Mouse (Mus musculus) kidney, embryonic 14.5 days (tissue): ENCODE results near the gene Hsd17b3. TPM values are rescaled to one million over a fixed set of nuclear protein-coding genes. Genes with fewer than 3 reads are reported as not detected.
"Not testable (repeated sequence)": the region's sequence is repeated elsewhere in the genome, so short reads cannot be mapped to it uniquely, and the experiment has no call there.

ENCODE experiments used
- ATAC-seq: fragments of 200-750 bp; cut with Nextera tagmentation; 2 replicates; pipeline ENCODE4 v1.8.0; 2017; ENCODE audit warnings: moderate number of reproducible peaks, mild to moderate bottlenecking, moderate TSS enrichment, moderate library complexity; ENCODE audit not compliant: low FRiP score, low TSS enrichment
- H3K27ac ChIP-seq: fragments of 300-500 bp; sonication (generic); 2 replicates; pipeline ENCODE4 v1.5.1; 2014; ENCODE audit warnings: low read depth, mild to moderate bottlenecking, low read length, moderate library complexity, mixed read lengths
- H3K27me3 ChIP-seq: fragments of 300-500 bp; sonication (generic); 2 replicates; pipeline ENCODE4 v1.6.1; 2014; ENCODE audit warnings: mild to moderate bottlenecking, low read length; ENCODE audit not compliant: control insufficient read depth, insufficient read depth
- H3K36me3 ChIP-seq: fragments of 300-500 bp; sonication (generic); 2 replicates; pipeline ENCODE4 v1.6.1; 2014; ENCODE audit warnings: low read length, mixed read lengths; ENCODE audit not compliant: control insufficient read depth, insufficient read depth
- H3K4me1 ChIP-seq: fragments of 300-500 bp; sonication (generic); 2 replicates; pipeline ENCODE4 v1.6.1; 2014; ENCODE audit warnings: low read length, mixed read lengths; ENCODE audit not compliant: control insufficient read depth, insufficient read depth
- H3K4me2 ChIP-seq: fragments of 300-500 bp; sonication (generic); replicated peaks from 2 replicates; pipeline ENCODE4 v1.6.1; 2014; ENCODE audit warnings: low read depth, mild to moderate bottlenecking, low read length
- H3K4me3 ChIP-seq: fragments of 300-500 bp; sonication (generic); 2 replicates; pipeline ENCODE4 v1.5.1; 2014; ENCODE audit warnings: mild to moderate bottlenecking, low read length
- H3K9ac ChIP-seq: fragments of 300-500 bp; sonication (generic); 2 replicates; pipeline ENCODE4 v1.6.1; 2014; ENCODE audit warnings: low read depth, mild to moderate bottlenecking, low read length, moderate library complexity
- H3K9me3 ChIP-seq: fragments of 300-500 bp; sonication (generic); 2 replicates; pipeline ENCODE4 v1.6.1; 2016; ENCODE audit warnings: low read length; ENCODE audit not compliant: control insufficient read depth
- WGBS: fragments of 180-500 bp; shearing (Covaris S2); extraction: QIAGEN DNeasy Blood & Tissue Kit; methylation state at CpG from one replicate; pipeline ENCODE4 v1.1.7; 2014; 5-methylcytosine and 5-hydroxymethylcytosine counted together
- polyA plus RNA-seq: library from polyadenylated mRNA; unstranded; fragments of >200 nt; fragmentation: Nextera tagmentation; extraction: Ambion mirVana; gene quantifications from 2 replicates; pipeline ENCODE4 v1.2.1, GENCODE M21; 2014

The Hsd17b3 gene
- polyA plus RNA-seq, 1 experiment from 2014 or later, result not detected

- H3K27me3 ChIP-seq, result no peaks in the 10 kb centered on the region
- ATAC-seq, result 0 out of 2 replicates have a peak, but pooled peaks have one; percentile 44
- H3K4me1 ChIP-seq, result peaks cover 6% of the 10 kb centered on the region; the same call in 1 of the 2 replicates
- H3K4me3 ChIP-seq, result no peak overlapping the region
- H3K9me3 ChIP-seq, result no peaks in the 10 kb centered on the region
- no peak overlapping the region for H3K9ac ChIP-seq
- peak overlapping the region; percentile 67; the same call in 1 of the 2 replicates for H3K27ac ChIP-seq
- H3K36me3 ChIP-seq, result no peaks in the 10 kb centered on the region
- 9% methylated on average over 3 of the region's 3 CpGs for WGBS
- H3K4me2 ChIP-seq, result no peak overlapping the region
Observed at GRCm38 (mm10) chr13:64066653-64067052, 22.4 kb downstream of the Hsd17b3 start.

- no peaks in the 10 kb centered on the region for H3K27me3 ChIP-seq
- no peak overlapping the region for H3K4me3 ChIP-seq
- no peaks in the 10 kb centered on the region for H3K9me3 ChIP-seq
- no peak overlapping the region for H3K9ac ChIP-seq
- peaks cover 6% of the 10 kb centered on the region; the same call in 1 of the 2 replicates for H3K4me1 ChIP-seq
- no peak overlapping the region for H3K27ac ChIP-seq
- no peaks in the 10 kb centered on the region for H3K36me3 ChIP-seq
- no peak overlapping the region for H3K4me2 ChIP-seq
- no peak for ATAC-seq
Observed at GRCm38 (mm10) chr13:64064276-64064675, 24.8 kb downstream of the Hsd17b3 start.

GRCm38 (mm10) chr13:64060935-64061506 lies 28.0 kb downstream of the Hsd17b3 start:
- no peaks in the 10 kb centered on the region for H3K27me3 ChIP-seq
- H3K9ac ChIP-seq, result no peak overlapping the region
- H3K4me3 ChIP-seq, result no peak overlapping the region
- WGBS, result 88% methylated on average over 5 of the region's 5 CpGs
- no peaks in the 10 kb centered on the region for H3K9me3 ChIP-seq
- no peak overlapping the region for H3K27ac ChIP-seq
- no peaks in the 10 kb centered on the region for H3K36me3 ChIP-seq
- H3K4me1 ChIP-seq, result no peaks in the 10 kb centered on the region
- no peak for ATAC-seq
- no peak overlapping the region for H3K4me2 ChIP-seq

- ATAC-seq, result peak; percentile 82
Observed at GRCm38 (mm10) chr13:64053959-64054358, 35.1 kb downstream of the Hsd17b3 start.

GRCm38 (mm10) chr13:64052281-64052680 lies 36.7 kb downstream of the Hsd17b3 start:
- not testable (repeated sequence) for H3K9me3 ChIP-seq, H3K27ac ChIP-seq, ATAC-seq, H3K4me2 ChIP-seq, H3K36me3 ChIP-seq, H3K4me3 ChIP-seq, H3K4me1 ChIP-seq, H3K27me3 ChIP-seq, H3K9ac ChIP-seq
- 78% methylated on average over 2 of the region's 2 CpGs for WGBS

More at GRCm38 (mm10) chr13:64053959-64054358, 35.1 kb downstream of the Hsd17b3 start:
- Histone ChIP-seq H3K9me3 (peaks cover 10% of the 10 kb centered on the region), H3K36me3 (no peaks in the 10 kb centered on the region), H3K27ac (no peak overlapping the region), H3K27me3 (no peaks in the 10 kb centered on the region), H3K9ac (no peak overlapping the region), H3K4me2 (no peak overlapping the region), H3K4me1 (no peaks in the 10 kb centered on the region), H3K4me3 (no peak overlapping the region)
- 26% methylated on average over 1 of the region's 1 CpGs for WGBS

- peaks cover 10% of the 10 kb centered on the region for H3K9me3 ChIP-seq
- WGBS, result 66% methylated on average over 4 of the region's 4 CpGs
- no peak for ATAC-seq
Observed at GRCm38 (mm10) chr13:64050895-64051294, 38.1 kb downstream of the Hsd17b3 start.

GRCm38 (mm10) chr13:64049535-64049934 lies 39.5 kb downstream of the Hsd17b3 start:
- no peak overlapping the region for H3K27ac ChIP-seq
- peaks cover 10% of the 10 kb centered on the region for H3K9me3 ChIP-seq
- H3K36me3 ChIP-seq, result no peaks in the 10 kb centered on the region
- no peak overlapping the region for H3K9ac ChIP-seq
- no peaks in the 10 kb centered on the region for H3K27me3 ChIP-seq
- no peaks in the 10 kb centered on the region for H3K4me1 ChIP-seq
- no peak for ATAC-seq
- H3K4me3 ChIP-seq, result no peak overlapping the region
- no peak overlapping the region for H3K4me2 ChIP-seq

More at GRCm38 (mm10) chr13:64050895-64051294, 38.1 kb downstream of the Hsd17b3 start:
- Histone ChIP-seq H3K4me2 (no peak overlapping the region), H3K27ac (no peak overlapping the region), H3K4me1 (no peaks in the 10 kb centered on the region), H3K36me3 (no peaks in the 10 kb centered on the region), H3K9ac (no peak overlapping the region), H3K27me3 (no peaks in the 10 kb centered on the region), H3K4me3 (no peak overlapping the region)

GRCm38 (mm10) chr13:64048467-64048866 lies 40.6 kb downstream of the Hsd17b3 start:
- WGBS, result 92% methylated on average over 2 of the region's 2 CpGs
- peaks cover 10% of the 10 kb centered on the region for H3K9me3 ChIP-seq
- H3K4me1 ChIP-seq, result no peaks in the 10 kb centered on the region
- ATAC-seq, result no peak
- H3K4me3 ChIP-seq, result no peak overlapping the region
- no peaks in the 10 kb centered on the region for H3K27me3 ChIP-seq
- no peaks in the 10 kb centered on the region for H3K36me3 ChIP-seq
- H3K9ac ChIP-seq, result no peak overlapping the region
- H3K4me2 ChIP-seq, result no peak overlapping the region
- H3K27ac ChIP-seq, result no peak overlapping the region

GRCm38 (mm10) chr13:64039976-64040375 lies 49.1 kb downstream of the Hsd17b3 start:
- Histone ChIP-seq H3K36me3 (no peaks in the 10 kb centered on the region), H3K4me1 (peaks cover 6% of the 10 kb centered on the region), H3K27ac (no peak overlapping the region), H3K9ac (no peak overlapping the region), H3K9me3 (no peaks in the 10 kb centered on the region), H3K4me2 (no peak overlapping the region), H3K4me3 (no peak overlapping the region), H3K27me3 (no peaks in the 10 kb centered on the region)
- WGBS, result 18% methylated on average over 10 of the region's 10 CpGs
- no peak for ATAC-seq
